Mouse (Mus musculus): ENCODE data around the gene Tgm4. TPM values are rescaled to one million over a fixed set of nuclear protein-coding genes. Genes with fewer than 3 reads are reported as not detected.

Tgm4 gene
- 1 to 10 TPM; 2.9 to 3.7 TPM for total RNA-seq (2021)
- long read RNA-seq, experiment 1, partial matches to known transcripts = 0 of 4 reads
- long read RNA-seq, experiment 1, other reads (novel, unspliced or antisense) = 4 of 4 reads
- long read RNA-seq, experiment 2, partial matches to known transcripts = 0 of 2 reads
- long read RNA-seq, experiment 2, other reads (novel, unspliced or antisense) = 2 of 2 reads

DNA sequence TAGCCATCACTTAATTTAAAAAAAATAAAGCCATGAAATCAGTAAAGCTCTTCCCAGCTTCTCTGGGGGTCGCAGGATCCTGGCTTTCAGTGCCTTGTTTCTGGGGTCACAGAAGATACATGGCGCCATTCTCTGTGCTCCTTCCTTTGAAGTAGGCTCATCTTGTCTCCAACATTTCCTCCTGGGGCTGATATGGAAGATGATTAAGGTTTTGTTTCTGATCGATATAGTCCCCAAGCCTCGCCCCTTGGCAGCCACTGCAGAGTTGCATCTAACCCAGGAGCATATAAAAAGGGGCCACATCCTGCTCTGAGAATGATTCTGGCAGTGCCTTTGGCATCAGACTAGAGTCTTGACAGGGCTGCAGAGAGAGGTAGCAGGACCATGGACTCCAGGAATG is at the start of gene Tgm4:
Gene Tgm4 (plus strand): TSS at position 301 of the 400 bp plus-strand sequence.
- H3K27ac ChIP-seq = no peak within 1 kb of the TSS
- TF ChIP-seq CTCF (conservative IDR thresholded peaks at IDR 0.05) = no peak
- DNase-seq (ENCODE audit: low spot score in 2 of 2) = no peak
- no peak within 1 kb of the TSS for H3K4me3 ChIP-seq

DNA sequence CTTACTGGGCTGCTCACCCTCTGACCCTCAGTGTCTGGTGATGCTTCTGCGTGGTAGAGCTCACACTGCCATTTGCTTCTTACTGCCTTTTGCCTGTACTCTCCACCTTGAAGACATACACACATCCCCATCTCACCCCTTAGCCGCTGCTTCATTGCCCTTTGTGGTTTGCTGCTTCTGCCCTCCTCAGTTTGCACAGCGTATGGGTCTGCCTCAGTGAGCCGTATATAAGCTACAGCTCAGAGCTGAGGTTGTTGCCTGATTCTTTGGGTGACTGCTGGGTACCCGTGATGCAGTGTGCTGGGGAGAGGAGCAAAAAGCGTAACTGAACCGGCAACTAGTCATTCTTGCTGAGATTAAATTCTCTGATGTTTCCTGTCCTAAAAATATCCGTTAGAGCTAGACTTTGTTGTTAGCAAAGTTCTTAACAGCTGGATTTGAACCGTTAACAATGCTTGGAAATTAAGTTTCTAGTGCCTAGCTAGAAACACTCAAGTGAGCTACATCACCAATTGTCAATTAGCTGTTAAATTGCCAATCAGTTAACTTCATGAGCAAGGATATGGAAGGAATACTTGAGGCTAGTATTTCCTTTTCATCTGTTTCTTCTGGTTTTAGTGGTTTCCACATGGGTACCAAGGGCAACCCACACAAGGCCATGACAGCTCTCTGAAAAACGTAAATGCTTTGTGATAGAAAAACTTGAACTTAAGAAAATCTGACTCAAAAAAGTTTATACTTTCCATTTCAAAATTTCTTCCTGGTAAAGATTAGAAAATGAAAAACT is 35.9 kb upstream of the Tgm4 start:
- Histone ChIP-seq H3K4me3 (no peak overlapping the region), H3K27ac (no peak overlapping the region)
- no peak for DNase-seq (ENCODE audit: low spot score in 2 of 2)
- no peak for TF ChIP-seq CTCF (conservative IDR thresholded peaks at IDR 0.05)

DNA sequence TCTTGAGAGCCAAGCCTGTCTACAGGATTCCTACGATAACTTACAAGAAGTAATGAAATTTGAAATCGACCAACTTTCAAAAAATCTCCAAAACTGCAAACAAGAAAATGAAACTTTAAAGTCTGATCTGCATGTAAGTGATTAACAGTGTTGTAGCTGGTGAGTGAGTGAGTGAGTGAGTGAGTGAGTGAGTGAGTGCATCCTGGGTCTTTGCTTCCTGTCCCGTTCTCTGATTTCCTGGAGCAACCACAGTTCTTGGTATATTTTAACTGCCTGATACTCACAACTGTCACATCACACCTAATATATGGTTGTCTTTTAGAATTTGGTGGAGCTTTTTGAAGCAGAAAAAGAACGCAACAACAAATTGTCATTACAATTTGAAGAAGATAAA is 35.3 kb upstream of the Tgm4 start:
- DNase-seq (ENCODE audit: low spot score in 2 of 2) = no peak
- no peak for TF ChIP-seq CTCF (conservative IDR thresholded peaks at IDR 0.05)
- Histone ChIP-seq H3K4me3 (no peak overlapping the region), H3K27ac (no peak overlapping the region)

DNA sequence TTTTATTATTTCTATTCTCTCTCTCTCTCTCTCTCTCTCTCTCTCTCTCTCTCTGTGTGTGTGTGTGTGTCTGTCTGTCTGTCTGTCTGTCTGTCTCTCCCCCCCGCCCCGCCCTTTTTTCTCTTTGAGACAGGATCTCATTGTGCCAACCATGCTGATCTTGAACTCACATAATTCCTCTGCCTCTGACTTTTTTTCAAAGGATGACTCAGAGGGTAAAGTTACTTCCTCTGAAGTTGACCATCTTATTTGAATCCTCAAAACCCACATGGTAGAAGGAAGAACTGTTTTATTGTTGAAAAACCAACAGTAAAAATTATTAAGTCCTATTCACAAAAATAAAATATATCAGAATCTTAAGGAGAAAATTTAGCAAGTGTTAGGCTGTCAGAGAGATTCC is 29.8 kb upstream of the Tgm4 start:
- DNase-seq (ENCODE audit: low spot score in 2 of 2) = no peak
- no peak overlapping the region for H3K27ac ChIP-seq
- TF ChIP-seq CTCF (conservative IDR thresholded peaks at IDR 0.05) = no peak
- H3K4me3 ChIP-seq = no peak overlapping the region

DNA sequence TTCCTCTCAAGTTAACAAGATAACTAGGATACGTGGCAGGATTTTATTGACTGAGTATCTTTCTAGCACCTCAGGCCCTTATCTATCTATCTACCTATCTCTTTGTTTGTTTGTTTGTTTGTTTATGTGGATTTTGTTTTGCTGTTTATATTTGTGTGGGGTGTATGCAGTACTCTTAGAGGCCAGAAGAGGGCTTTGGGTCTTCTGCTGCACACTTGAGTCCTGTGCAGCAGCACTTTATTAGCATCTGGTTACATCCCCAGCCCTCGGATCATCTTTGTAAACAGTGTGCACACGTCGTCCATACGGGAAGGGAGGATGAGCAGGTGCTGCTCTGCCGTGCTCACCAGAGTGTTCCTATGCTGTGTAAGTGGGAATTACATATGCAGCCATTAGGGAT is 28.5 kb upstream of the Tgm4 start:
- H3K4me3 ChIP-seq = no peak overlapping the region
- H3K27ac ChIP-seq = no peak overlapping the region
- peak; percentile 70 for TF ChIP-seq CTCF (conservative IDR thresholded peaks at IDR 0.05)
- DNase-seq (ENCODE audit: low spot score in 2 of 2) = no peak

DNA sequence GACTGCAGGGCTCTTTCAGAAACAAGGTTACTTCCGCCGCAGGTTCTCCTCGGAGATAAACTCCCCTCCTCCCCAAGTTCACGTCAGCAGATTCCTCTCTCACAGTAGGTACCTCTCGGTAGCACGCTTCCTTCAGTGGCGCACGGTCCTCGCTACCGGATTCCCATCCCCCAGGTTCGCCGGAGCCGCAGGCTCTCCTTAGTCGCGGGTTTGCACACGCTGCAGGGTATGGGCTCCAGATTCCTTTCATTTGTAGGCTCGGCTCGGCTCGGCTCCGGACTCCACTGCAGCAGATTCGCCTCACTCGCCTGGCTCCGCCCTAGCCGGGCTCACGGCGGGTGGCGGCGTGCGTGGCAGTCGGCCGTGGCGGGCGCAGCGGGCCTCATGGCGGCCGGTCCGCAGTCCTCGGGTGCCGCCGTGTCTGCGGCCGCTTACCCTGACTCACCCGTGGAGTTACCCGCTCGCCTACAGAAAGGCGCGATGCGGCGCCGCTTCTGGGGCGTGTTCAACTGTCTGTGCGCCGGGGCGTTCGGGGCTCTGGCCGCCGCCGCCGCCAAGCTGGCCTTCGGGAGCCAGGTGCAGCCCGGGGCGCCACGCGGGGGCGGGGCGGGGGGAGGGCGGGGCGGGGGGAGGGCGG is 13.4 kb upstream of the Tgm4 start, which contains the start of gene Tmem42:
Gene Tmem42 (plus strand): TSS at position 332 of the 637 bp plus-strand sequence.
- peak; percentile 78 to 81 for DNase-seq (ENCODE audit: low spot score in 2 of 2)
- no peak for TF ChIP-seq CTCF (conservative IDR thresholded peaks at IDR 0.05)
- Histone ChIP-seq H3K27ac (peak within 1 kb of the TSS; percentile 98), H3K4me3 (peak within 1 kb of the TSS; percentile 63)

DNA sequence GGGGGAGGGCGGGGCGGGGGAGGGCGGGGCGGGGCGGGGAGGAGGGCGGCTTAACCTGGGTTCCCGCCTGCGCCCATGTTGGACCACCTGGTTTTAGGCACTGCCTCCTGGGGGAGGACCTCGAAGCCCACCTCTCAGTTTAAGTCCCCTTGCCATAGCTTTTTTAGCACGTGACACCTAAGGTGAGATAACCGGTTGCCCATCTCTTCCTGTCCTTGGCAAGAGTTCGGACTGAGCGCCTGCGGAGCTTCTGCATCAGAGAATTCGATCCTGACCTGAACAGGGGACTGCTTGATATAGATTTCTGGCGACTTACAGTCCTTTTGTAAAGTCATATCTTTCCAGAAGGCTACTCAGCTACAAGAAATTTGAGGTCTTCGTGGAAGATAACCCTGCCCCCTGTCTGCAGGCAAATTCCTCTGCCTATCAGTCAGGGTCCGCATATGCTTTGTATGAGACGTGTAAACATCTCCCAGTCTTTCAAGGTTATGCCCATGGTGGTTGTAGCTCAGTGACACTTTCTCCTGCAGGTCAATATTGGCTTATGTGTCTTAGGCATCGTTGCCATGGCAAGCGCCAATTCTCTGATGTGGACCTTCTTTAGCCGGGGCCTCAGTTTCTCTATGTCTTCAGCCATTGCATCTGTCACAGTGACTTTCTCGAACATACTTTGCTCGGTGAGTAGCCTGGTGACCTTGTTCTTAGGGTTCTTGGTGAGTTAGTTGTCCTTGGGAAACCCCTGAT is 12.7 kb upstream of the Tgm4 start:
- H3K27ac ChIP-seq = 0 out of 2 replicates have a peak overlapping the region, but pooled peaks have one; percentile 55
- peak in 1 of 2 experiments; percentile 7 for DNase-seq (ENCODE audit: low spot score in 2 of 2)

DNA sequence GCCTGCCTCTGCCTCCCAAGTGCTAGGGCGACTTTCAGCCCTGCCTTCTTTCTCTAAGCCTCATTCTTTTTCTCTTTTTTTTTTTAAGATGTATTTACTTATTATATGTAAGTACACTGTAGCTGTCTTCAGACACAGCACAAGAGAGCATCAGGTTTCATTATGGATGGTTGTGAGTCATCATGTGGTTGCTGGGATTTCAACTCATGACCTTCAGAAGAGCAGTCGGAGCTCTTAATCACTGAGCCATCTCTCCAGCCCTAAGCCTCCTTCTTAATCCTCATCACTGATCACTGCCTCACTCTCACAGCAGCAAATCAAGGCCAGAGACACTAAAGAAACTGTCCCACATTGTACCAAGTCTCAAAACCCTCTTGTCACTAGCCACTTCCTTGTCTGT is 10.3 kb upstream of the Tgm4 start:
- H3K4me3 ChIP-seq = no peak overlapping the region
- no peak for DNase-seq (ENCODE audit: low spot score in 2 of 2)
- TF ChIP-seq CTCF (conservative IDR thresholded peaks at IDR 0.05) = no peak

More for the DNA sequence above, 12.7 kb upstream of the Tgm4 start:
- TF ChIP-seq CTCF (conservative IDR thresholded peaks at IDR 0.05) = peak; percentile 33
- H3K4me3 ChIP-seq = peak overlapping the region; percentile 63

DNA sequence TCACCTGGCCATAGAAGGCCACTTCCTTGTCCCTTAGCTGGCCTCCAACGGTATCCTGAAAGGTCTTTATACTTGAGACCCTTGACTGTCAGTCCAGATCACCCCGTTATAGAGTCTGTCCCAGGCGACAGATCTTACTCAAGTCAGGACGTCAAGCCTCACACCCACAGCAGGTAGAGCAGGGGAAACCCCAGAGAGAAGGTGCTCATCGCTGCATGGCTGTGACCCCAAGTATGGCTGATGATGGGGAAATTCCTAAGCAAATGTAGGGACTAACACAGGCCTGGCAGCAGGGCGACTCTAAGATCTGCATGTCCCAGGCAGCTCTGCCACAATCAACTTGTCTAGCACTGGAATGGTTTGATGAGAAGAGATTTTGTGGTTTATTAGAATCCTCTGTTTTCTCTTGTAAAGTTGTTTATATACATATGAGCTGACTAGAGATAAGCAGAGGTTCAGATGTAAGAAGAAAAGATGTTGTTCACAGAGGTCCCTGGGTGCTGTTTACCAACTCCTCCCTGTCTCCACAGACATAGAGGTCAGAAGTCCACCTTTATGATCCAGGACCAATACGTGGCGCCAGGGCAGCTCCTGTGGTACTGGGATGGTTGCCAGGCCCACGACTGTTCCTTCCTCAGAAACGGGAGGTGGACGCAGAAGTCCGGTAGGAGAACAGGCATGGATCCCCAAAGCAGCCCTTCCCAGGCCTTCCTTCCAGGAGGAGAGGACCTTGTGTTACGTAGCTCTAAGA is 2.9 kb upstream of the Tgm4 start:
- Histone ChIP-seq H3K27ac (no peak overlapping the region), H3K4me3 (no peak overlapping the region)
- TF ChIP-seq CTCF (conservative IDR thresholded peaks at IDR 0.05) = no peak
- no peak for DNase-seq (ENCODE audit: low spot score in 2 of 2)

More for the DNA sequence above, 10.3 kb upstream of the Tgm4 start:
- H3K27ac ChIP-seq = no peak overlapping the region

DNA sequence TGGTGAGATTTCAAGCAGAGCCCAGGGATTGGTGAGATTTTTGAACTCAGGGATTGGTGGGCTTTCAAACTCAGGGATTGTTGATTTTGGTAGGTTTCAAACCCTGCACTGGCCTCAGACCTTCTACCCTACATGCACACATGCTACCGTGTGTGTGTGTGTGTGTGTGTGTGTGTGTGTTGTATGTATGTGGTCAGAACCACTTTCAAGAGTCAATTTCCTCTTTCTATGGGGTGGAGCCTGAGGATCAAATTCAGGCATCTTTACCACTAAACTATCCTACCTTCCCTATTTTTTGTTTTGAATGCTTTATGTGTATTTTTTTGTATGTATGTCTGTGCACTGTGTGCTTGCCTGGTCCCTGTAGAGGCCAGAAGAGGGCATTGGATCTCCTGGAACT is 13.1 kb downstream of the Tgm4 start:
- DNase-seq (ENCODE audit: low spot score in 2 of 2) = no peak
- H3K4me3 ChIP-seq = no peak overlapping the region
- no peak overlapping the region for H3K27ac ChIP-seq
- TF ChIP-seq CTCF (conservative IDR thresholded peaks at IDR 0.05) = no peak

DNA sequence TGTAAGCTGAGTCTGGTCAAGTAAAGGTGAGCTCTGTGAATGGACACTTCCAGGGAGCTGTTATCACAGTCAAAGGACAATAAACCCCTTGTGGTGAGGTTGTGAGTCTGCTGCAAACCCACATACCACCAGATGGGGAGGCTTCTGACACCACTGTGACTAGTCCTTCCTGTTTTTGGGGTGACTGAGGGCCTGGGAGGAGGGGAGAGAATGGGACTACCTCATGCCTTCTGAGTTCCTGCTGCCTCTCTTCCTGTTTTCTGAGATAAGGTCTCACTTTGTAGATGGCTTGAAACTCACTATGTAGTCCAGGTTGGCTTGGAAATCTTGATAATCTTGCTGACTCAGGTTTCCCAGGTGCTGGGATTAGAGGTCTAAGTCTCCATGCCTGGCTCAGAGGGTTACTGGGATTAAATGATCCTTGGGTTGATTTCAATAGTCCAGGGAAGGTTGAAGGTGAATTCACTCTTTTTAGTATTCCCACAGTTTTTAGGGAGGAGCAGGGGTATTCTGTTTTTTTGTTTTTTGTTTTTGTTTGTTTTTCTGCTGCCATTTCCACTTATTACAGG is 24.3 kb downstream of the Tgm4 start:
- H3K27ac ChIP-seq = no peak overlapping the region
- no peak for DNase-seq (ENCODE audit: low spot score in 2 of 2)
- no peak overlapping the region for H3K4me3 ChIP-seq
- no peak for TF ChIP-seq CTCF (conservative IDR thresholded peaks at IDR 0.05)

DNA sequence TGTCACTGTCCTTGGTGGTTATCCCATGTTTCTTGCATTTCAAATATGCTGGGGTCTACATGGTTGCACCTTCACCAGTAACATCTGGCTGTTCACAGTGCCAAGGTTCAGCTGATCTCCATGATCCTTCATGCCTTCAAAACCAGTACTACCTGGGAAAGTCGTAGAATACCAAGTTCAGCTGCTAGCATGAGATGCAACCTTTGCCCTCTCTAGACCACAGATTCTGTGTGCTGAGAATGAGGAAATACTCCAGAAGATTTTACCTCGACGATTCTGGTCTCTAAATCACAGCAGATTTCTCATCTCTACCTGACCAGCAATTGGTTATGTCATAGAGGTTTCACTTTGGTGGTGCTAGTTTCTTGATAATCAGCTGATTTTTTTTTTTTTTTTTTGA is 25.6 kb downstream of the Tgm4 start:
- DNase-seq (ENCODE audit: low spot score in 2 of 2) = no peak
- no peak for TF ChIP-seq CTCF (conservative IDR thresholded peaks at IDR 0.05)
- H3K4me3 ChIP-seq = no peak overlapping the region
- H3K27ac ChIP-seq = no peak overlapping the region

Measured in layer of hippocampus, adult 2 months (tissue).